Mouse (Mus musculus): ENCODE measurements at regions not wholly inside any gene's neighbourhood (a gene's known extent, or its start where the extent isn't known, plus 50 kb on each side); places are given as distances from the start of the nearest gene placed in this dataset.

DNA sequence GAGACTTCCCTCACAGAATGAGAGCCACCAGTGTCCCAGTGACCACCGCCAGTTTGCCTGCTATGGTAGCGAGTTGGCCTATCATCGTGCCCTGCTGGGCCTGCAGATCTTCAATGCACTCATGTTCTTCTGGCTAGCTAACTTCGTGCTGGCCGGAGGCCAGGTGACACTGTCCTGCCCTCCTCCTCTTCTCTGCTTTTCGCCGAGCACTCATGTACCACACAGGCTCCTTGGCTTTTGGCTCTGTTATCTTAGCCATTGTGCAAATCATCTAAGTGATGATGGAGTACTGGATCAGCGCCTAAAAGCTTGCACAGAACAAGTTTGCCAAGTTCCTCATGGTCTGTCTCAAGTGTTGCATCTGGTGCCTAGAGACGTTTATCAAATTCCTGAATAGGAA is 312.2 kb downstream of the Myh15 start:
- no peak overlapping the region for H3ac ChIP-seq (ENCODE audit: control insufficient read depth, insufficient read length, low read depth)
- no peaks in the 10 kb centered on the region for H3K79me2 ChIP-seq (ENCODE audit: control insufficient read depth, insufficient read depth)
- H3K79me3 ChIP-seq (ENCODE audit: low read depth), result no peaks in the 10 kb centered on the region
- no peak overlapping the region for H3K4me3 ChIP-seq (ENCODE audit: insufficient read depth, poor library complexity, severe bottlenecking)
- no peak for TF ChIP-seq CEBPB (IDR thresholded peaks at IDR 0.05; ENCODE audit: low read depth)
- no peak for TF ChIP-seq CTCF (IDR thresholded peaks at IDR 0.05; ENCODE audit: control insufficient read depth, insufficient read depth, insufficient read length)
- TF ChIP-seq USF1 (IDR thresholded peaks at IDR 0.05; ENCODE audit: low read depth), result no peak
- no peak for TF ChIP-seq MYOG (IDR thresholded peaks at IDR 0.05; ENCODE audit: control insufficient read depth, extremely low read depth, insufficient read length)
- TF ChIP-seq MAX (IDR thresholded peaks at IDR 0.05), result no peak
- H3K27me3 ChIP-seq (ENCODE audit: control insufficient read depth, insufficient read depth, insufficient read length), result no peaks in the 10 kb centered on the region
- H3K36me3 ChIP-seq (ENCODE audit: control insufficient read depth, insufficient read depth), result no peaks in the 10 kb centered on the region

DNA sequence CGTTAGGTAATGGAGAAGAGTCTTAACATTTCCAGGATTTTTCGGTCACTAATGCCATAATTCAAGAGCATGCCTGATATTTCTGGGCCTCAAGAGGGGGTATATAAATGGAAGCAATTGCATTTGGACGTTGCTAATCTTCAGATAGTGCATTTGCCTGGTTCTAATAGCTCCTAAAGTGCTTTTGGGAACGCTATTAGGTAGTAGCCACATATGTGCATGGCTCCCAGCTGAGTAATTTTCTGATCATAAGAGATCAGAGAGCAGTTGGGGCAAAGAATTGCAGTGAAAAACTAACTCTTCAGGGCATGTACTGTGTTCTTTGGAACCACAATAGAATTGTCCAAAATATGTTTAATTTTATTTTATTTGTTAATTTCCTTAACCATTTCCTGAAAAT is 317.8 kb downstream of the Myh15 start:
- Histone ChIP-seq H3K36me3 (ENCODE audit: control insufficient read depth, insufficient read depth) (no peaks in the 10 kb centered on the region), H3K27me3 (ENCODE audit: control insufficient read depth, insufficient read depth, insufficient read length) (no peaks in the 10 kb centered on the region), H3ac (ENCODE audit: control insufficient read depth, insufficient read length, low read depth) (no peak overlapping the region), H3K4me3 (ENCODE audit: insufficient read depth, poor library complexity, severe bottlenecking) (no peak overlapping the region), H3K79me2 (ENCODE audit: control insufficient read depth, insufficient read depth) (no peaks in the 10 kb centered on the region), H3K79me3 (ENCODE audit: low read depth) (no peaks in the 10 kb centered on the region)
- TF ChIP-seq FOSL1 (IDR thresholded peaks at IDR 0.05; ENCODE audit: insufficient read depth, low read length, poor library complexity, severe bottlenecking), result no peak
- TF ChIP-seq CEBPB (IDR thresholded peaks at IDR 0.05; ENCODE audit: low read depth), result no peak
- TF ChIP-seq CTCF (IDR thresholded peaks at IDR 0.05; ENCODE audit: control insufficient read depth, insufficient read depth, insufficient read length), result no peak
- TF ChIP-seq USF1 (IDR thresholded peaks at IDR 0.05; ENCODE audit: low read depth), result no peak
- TF ChIP-seq MAX (IDR thresholded peaks at IDR 0.05), result no peak
- no peak for TF ChIP-seq MYOD1 (IDR thresholded peaks at IDR 0.05; ENCODE audit: control insufficient read depth, insufficient read length, low read depth)
- no peak for TF ChIP-seq MYOG (IDR thresholded peaks at IDR 0.05; ENCODE audit: control insufficient read depth, extremely low read depth, insufficient read length)

DNA sequence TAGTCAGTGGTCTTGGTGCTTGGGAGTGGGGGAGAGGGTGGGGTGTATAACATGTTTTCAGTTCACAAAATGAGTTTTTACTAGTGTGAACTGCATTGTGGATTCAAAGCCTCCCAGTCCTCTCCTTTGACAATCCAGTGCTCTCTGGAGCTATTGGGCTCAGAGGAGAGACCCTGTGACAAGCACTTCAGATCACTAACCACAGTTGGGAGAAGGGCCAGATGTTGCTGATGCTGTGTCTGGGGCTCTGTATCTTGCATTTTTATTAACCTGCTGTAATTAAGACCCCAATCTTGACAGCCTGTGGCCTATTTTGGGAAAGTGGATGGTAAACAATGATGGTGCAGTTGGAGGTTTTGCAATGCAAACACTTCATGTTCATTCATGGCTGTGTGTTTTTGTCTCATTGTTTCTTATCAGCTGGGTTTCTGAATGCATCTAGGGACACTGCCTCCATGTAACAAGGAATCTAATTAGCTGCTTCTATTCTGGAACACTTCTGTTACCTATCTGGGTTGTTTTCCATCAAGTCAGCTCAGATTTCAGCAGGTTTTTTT is 320.0 kb upstream of the Ift57 start:
- no peaks in the 10 kb centered on the region for H3K79me2 ChIP-seq (ENCODE audit: control insufficient read depth, insufficient read depth)
- no peaks in the 10 kb centered on the region for H3K36me3 ChIP-seq (ENCODE audit: control insufficient read depth, insufficient read depth)
- H3K4me3 ChIP-seq (ENCODE audit: insufficient read depth, poor library complexity, severe bottlenecking), result no peak overlapping the region
- no peak overlapping the region for H3ac ChIP-seq (ENCODE audit: control insufficient read depth, insufficient read length, low read depth)
- H3K79me3 ChIP-seq (ENCODE audit: low read depth), result no peaks in the 10 kb centered on the region
- TF ChIP-seq MYOG (IDR thresholded peaks at IDR 0.05; ENCODE audit: control insufficient read depth, extremely low read depth, insufficient read length), result no peak
- TF ChIP-seq CEBPB (IDR thresholded peaks at IDR 0.05; ENCODE audit: low read depth), result no peak
- TF ChIP-seq MYOD1 (IDR thresholded peaks at IDR 0.05; ENCODE audit: control insufficient read depth, insufficient read length, low read depth), result no peak
- TF ChIP-seq MAX (IDR thresholded peaks at IDR 0.05), result no peak
- TF ChIP-seq FOSL1 (IDR thresholded peaks at IDR 0.05; ENCODE audit: insufficient read depth, low read length, poor library complexity, severe bottlenecking), result no peak
- no peak for TF ChIP-seq CTCF (IDR thresholded peaks at IDR 0.05; ENCODE audit: control insufficient read depth, insufficient read depth, insufficient read length)
- no peak for TF ChIP-seq USF1 (IDR thresholded peaks at IDR 0.05; ENCODE audit: low read depth)
- H3K27me3 ChIP-seq (ENCODE audit: control insufficient read depth, insufficient read depth, insufficient read length), result no peaks in the 10 kb centered on the region

DNA sequence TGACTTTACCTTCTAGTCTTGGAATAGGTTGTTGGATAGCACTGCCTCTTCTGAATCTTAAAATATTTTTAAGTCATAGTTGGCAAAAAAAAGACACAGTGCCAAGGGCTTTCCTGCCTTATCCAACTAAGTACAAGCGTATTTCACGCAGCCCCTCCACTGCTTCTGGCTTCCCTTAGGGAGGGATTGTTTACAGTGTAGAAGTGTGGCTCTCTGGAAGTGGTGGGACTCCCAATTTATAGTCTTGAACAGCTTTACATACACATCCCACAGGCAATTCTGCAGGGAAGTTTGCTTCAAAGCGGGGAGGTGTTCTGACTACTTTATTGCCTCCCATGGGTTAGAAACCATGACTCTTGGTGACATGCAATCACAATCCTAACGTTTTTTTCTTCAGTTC is 310.9 kb upstream of the Ift57 start:
- no peak for TF ChIP-seq FOSL1 (IDR thresholded peaks at IDR 0.05; ENCODE audit: insufficient read depth, low read length, poor library complexity, severe bottlenecking)
- TF ChIP-seq MAX (IDR thresholded peaks at IDR 0.05), result no peak
- no peak for TF ChIP-seq MYOD1 (IDR thresholded peaks at IDR 0.05; ENCODE audit: control insufficient read depth, insufficient read length, low read depth)
- no peak for TF ChIP-seq CEBPB (IDR thresholded peaks at IDR 0.05; ENCODE audit: low read depth)
- H3K36me3 ChIP-seq (ENCODE audit: control insufficient read depth, insufficient read depth), result no peaks in the 10 kb centered on the region
- H3K79me3 ChIP-seq (ENCODE audit: low read depth), result no peaks in the 10 kb centered on the region
- no peak overlapping the region for H3K4me3 ChIP-seq (ENCODE audit: insufficient read depth, poor library complexity, severe bottlenecking)
- H3K79me2 ChIP-seq (ENCODE audit: control insufficient read depth, insufficient read depth), result no peaks in the 10 kb centered on the region
- H3K27me3 ChIP-seq (ENCODE audit: control insufficient read depth, insufficient read depth, insufficient read length), result no peaks in the 10 kb centered on the region
- H3ac ChIP-seq (ENCODE audit: control insufficient read depth, insufficient read length, low read depth), result no peak overlapping the region

DNA sequence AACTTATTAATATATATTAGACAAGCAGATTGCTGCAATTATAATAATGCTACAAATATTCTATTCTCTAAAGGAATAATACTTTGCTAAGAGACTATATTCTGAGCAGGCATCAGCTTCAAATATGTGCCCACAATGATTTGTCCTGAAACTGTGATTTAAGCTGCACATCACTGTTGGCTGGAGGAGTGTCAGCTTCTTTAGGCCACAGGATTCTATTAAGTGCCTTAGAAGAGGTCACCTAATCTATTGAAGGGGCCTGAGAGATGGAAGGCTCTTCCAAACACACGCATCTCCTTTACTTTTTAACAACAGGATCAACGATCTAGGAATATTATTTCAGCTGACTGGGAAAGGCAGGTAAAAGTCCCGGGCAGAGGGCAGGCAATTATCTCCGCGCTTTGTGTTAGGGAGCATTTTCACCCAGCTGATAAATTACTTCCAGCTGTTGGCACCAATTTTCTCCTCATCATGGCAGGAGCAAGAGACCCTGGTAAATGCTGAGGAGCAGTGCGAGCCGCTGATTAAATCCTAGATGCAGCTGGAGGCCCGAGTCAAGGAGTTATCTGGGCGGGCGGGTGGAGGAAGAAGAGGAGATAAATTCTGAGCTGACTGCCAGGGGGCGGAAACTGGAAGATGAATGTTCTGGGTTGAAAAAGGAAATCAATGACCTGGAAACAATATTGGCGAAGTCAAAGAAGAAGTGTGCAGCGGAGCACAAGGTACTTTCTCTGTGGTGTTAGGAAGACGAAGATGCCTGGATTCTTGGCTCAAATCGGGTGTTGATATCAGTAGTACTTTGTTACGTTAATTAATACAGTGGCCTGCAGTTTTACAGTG is 290.9 kb upstream of the Ift57 start:
- no peaks in the 10 kb centered on the region for H3K27me3 ChIP-seq (ENCODE audit: control insufficient read depth, insufficient read depth, insufficient read length)
- no peaks in the 10 kb centered on the region for H3K36me3 ChIP-seq (ENCODE audit: control insufficient read depth, insufficient read depth)
- TF ChIP-seq USF1 (IDR thresholded peaks at IDR 0.05; ENCODE audit: low read depth) (no peak), MYOG (IDR thresholded peaks at IDR 0.05; ENCODE audit: control insufficient read depth, extremely low read depth, insufficient read length) (no peak), MAX (IDR thresholded peaks at IDR 0.05) (no peak), MYOD1 (IDR thresholded peaks at IDR 0.05; ENCODE audit: control insufficient read depth, insufficient read length, low read depth) (no peak), FOSL1 (IDR thresholded peaks at IDR 0.05; ENCODE audit: insufficient read depth, low read length, poor library complexity, severe bottlenecking) (no peak), CEBPB (IDR thresholded peaks at IDR 0.05; ENCODE audit: low read depth) (no peak), CTCF (IDR thresholded peaks at IDR 0.05; ENCODE audit: control insufficient read depth, insufficient read depth, insufficient read length) (no peak)
- H3K79me3 ChIP-seq (ENCODE audit: low read depth), result no peaks in the 10 kb centered on the region
- H3ac ChIP-seq (ENCODE audit: control insufficient read depth, insufficient read length, low read depth), result no peak overlapping the region
- no peak overlapping the region for H3K4me3 ChIP-seq (ENCODE audit: insufficient read depth, poor library complexity, severe bottlenecking)
- H3K79me2 ChIP-seq (ENCODE audit: control insufficient read depth, insufficient read depth), result no peaks in the 10 kb centered on the region

Data from C2C12 (cell line).